Mouse (Mus musculus): ENCODE measurements around the gene Serp2.

DNA sequence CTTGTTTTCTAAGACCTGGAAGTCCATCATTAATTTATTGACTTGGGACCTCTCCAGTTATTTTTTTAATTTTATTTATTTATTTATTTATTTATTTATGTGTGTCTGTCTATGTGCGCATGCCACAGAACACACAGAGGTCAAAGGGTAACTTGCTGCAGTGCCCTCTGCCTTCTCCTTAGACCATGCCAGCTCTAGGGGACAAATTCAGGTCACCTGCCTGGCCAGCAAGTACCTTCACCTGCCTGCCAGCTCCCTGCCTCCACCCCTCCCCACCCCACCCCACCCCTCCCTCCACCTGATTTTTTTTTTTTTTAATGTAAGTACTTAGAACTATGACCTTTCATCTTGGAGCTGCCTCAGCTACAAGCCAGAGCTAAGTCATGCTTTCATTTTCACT, 73.0 kb downstream of the Serp2 start:
- TF ChIP-seq CTCF (IDR thresholded peaks at IDR 0.05; ENCODE audit: low read depth), result no peak
- no peak for TF ChIP-seq EP300 (IDR thresholded peaks at IDR 0.05; ENCODE audit: low read depth)

All from heart, postnatal 0 days (tissue).